In the genomic region with DNA sequence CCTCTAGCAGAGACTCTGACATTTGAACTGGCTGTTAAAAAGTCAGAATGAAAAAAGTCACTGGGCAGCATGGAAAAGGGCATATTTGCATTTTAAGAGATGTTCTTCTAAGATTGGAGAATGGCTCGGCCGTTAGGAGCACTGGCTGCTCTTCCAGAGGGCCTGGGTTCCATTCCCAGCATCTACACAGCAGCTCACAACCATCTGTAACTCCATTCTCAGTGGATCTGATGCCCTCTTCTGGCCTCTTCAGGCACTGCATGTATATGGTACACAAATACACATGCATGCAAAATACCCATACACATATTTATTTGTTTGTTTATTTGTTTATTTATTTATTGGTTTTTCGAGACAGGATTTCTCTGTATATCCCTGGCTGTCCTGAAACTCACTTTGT, we compare ENCODE assay signal across 9 mouse cellular contexts. TPM values are rescaled to one million over a fixed set of nuclear protein-coding genes. Genes with fewer than 3 reads are reported as not detected.
A peak's percentile ranks its signal among the peaks of the same experiment; 100 is the strongest.
DNase-seq lines count a peak whose midpoint lies in the region; ATAC-seq and TF ChIP-seq lines count a peak whose summit lies in the region.
"Had no signal": no experiment of that assay in that cellular context is flagged by ENCODE, and none has a peak within 500 bp of the region (broad histone marks: within the 10 kb centered on the region; RNA-seq: fewer than 3 reads in every experiment).

No protein-coding gene starts in this region.

- no peak overlapping the region for H3K4me3 ChIP-seq in heart, adult 2 months
- H3K4me3 ChIP-seq in heart, embryonic 11.5 days (ENCODE audit: low read depth, low read length): no peak overlapping the region; the same call in 1 of the 2 replicates
- H3K4me3 ChIP-seq in lung, postnatal 0 days (ENCODE audit: low read depth, low read length): no peak overlapping the region
- H3K4me3 ChIP-seq in forebrain, embryonic 16.5 days (replicated peaks; ENCODE audit: low read length): no peak overlapping the region
- H3K4me3 ChIP-seq in hindbrain, embryonic 11.5 days (ENCODE audit: low read depth, low read length): no peak overlapping the region

- peak in 1 of 2 experiments; percentile 49 for DNase-seq in heart, adult 2 months
- DNase-seq in CD8-positive naive resting alpha-beta T cell, adult 2 months (ENCODE audit: low read depth in 2 of 2, low spot score in 2 of 2): peak; percentile 33 to 61
- DNase-seq in c-Kit-negative CD71-positive TER-119-positive erythroid progenitor cells, embryonic 14.5 days (ENCODE audit: low read depth, low spot score): peak; percentile 54
- no peak for DNase-seq in lung, postnatal 0 days (ENCODE audit: low spot score)
- DNase-seq in left cerebral cortex, postnatal 25 days (ENCODE audit: low spot score in 2 of 2): no peak
- no peak for DNase-seq in hindbrain, embryonic 11.5 days (ENCODE audit: low spot score)

- no peaks in the 10 kb centered on the region for H3K9me3 ChIP-seq in heart, embryonic 11.5 days (replicated peaks; ENCODE audit: control insufficient read depth, low read length)
- H3K9me3 ChIP-seq in lung, postnatal 0 days (ENCODE audit: low read length): no peaks in the 10 kb centered on the region
- H3K9me3 ChIP-seq in forebrain, embryonic 16.5 days (ENCODE audit: control insufficient read depth, low read length): peaks cover 3% of the 10 kb centered on the region; the same call in 1 of the 2 replicates
- H3K9me3 ChIP-seq in hindbrain, embryonic 11.5 days (ENCODE audit: control insufficient read depth, low read length): no peaks in the 10 kb centered on the region
- H3K9me3 ChIP-seq: heart, embryonic 13.5 days had no signal

- 86% methylated on average over 3 of the region's 3 CpGs for WGBS in heart, adult 2 months
- WGBS in heart, embryonic 11.5 days (ENCODE audit: insufficient replicate concordance): 77% methylated on average over 3 of the region's 3 CpGs
- 71% methylated on average over 3 of the region's 3 CpGs for WGBS in lung, postnatal 0 days
- 90% methylated on average over 3 of the region's 3 CpGs for WGBS in forebrain, embryonic 16.5 days
- WGBS in hindbrain, embryonic 11.5 days: 84% methylated on average over 3 of the region's 3 CpGs

- H3K9ac ChIP-seq in heart, adult 2 months (ENCODE audit: low read depth, low read length): no peak overlapping the region
- H3K9ac ChIP-seq in heart, embryonic 11.5 days (ENCODE audit: low read depth, low read length): no peak overlapping the region
- H3K9ac ChIP-seq in lung, postnatal 0 days (replicated peaks; ENCODE audit: low read depth): no peak overlapping the region
- H3K9ac ChIP-seq in forebrain, embryonic 16.5 days (replicated peaks; ENCODE audit: low read depth, low read length): no peak overlapping the region
- no peak overlapping the region for H3K9ac ChIP-seq in hindbrain, embryonic 11.5 days (ENCODE audit: low read depth, low read length)
- H3K9ac ChIP-seq: heart, embryonic 13.5 days had no signal

- ATAC-seq in heart, embryonic 11.5 days (replicated peaks; ENCODE audit: insufficient number of reproducible peaks, low FRiP score, low TSS enrichment): no peak
- no peak for ATAC-seq in lung, postnatal 0 days
- no peak for ATAC-seq in forebrain, embryonic 16.5 days
- ATAC-seq in hindbrain, embryonic 11.5 days (ENCODE audit: low FRiP score): no peak

- no peaks in the 10 kb centered on the region for H3K36me3 ChIP-seq in heart, adult 2 months (ENCODE audit: control insufficient read depth, insufficient read depth, low read length)
- H3K36me3 ChIP-seq in heart, embryonic 11.5 days (ENCODE audit: control insufficient read depth, insufficient read depth, low read length): no peaks in the 10 kb centered on the region
- no peaks in the 10 kb centered on the region for H3K36me3 ChIP-seq in lung, postnatal 0 days (ENCODE audit: insufficient read depth, low read length)
- no peaks in the 10 kb centered on the region for H3K36me3 ChIP-seq in forebrain, embryonic 16.5 days (ENCODE audit: control insufficient read depth, insufficient read depth)
- no peaks in the 10 kb centered on the region for H3K36me3 ChIP-seq in hindbrain, embryonic 11.5 days (ENCODE audit: control insufficient read depth, insufficient read depth, low read length)
- H3K36me3 ChIP-seq: heart, embryonic 13.5 days had no signal

- TF ChIP-seq CTCF in heart, adult 2 months (IDR thresholded peaks at IDR 0.05): peak; percentile 80
- TF ChIP-seq CTCF in lung, postnatal 0 days (IDR thresholded peaks at IDR 0.05): peak; percentile 71

- no peak overlapping the region for H3K4me2 ChIP-seq in heart, embryonic 11.5 days
- no peak overlapping the region for H3K4me2 ChIP-seq in lung, postnatal 0 days (replicated peaks; ENCODE audit: low read depth, low read length)
- no peak overlapping the region for H3K4me2 ChIP-seq in forebrain, embryonic 16.5 days (ENCODE audit: low read length)
- no peak overlapping the region for H3K4me2 ChIP-seq in hindbrain, embryonic 11.5 days (replicated peaks; ENCODE audit: low read depth, low read length)

- intact Hi-C loops in heart, adult 2 months (cut with DNase I): loop anchor here (1.0 to 10.0 kb wide), 3 partner anchors 20 to 284 kb away; no protein-coding TSS in a partner anchor
- intact Hi-C loops in left cerebral cortex, postnatal 25 days (cut with DNase I): no loop called here

- no peak overlapping the region for H3K27ac ChIP-seq in heart, adult 2 months
- H3K27ac ChIP-seq in heart, embryonic 11.5 days (ENCODE audit: low read depth, low read length): no peak overlapping the region
- H3K27ac ChIP-seq in lung, postnatal 0 days (ENCODE audit: low read length): no peak overlapping the region
- H3K27ac ChIP-seq in forebrain, embryonic 16.5 days (ENCODE audit: low read length): no peak overlapping the region
- no peak overlapping the region for H3K27ac ChIP-seq in hindbrain, embryonic 11.5 days (ENCODE audit: low read depth, low read length)
- H3K27ac ChIP-seq: heart, embryonic 13.5 days had no signal

- H3K27me3 ChIP-seq in heart, adult 2 months (ENCODE audit: control insufficient read depth, insufficient read depth, low read length): no peaks in the 10 kb centered on the region
- H3K27me3 ChIP-seq in heart, embryonic 11.5 days (ENCODE audit: control insufficient read depth, insufficient read depth, low read length): peaks cover 2% of the 10 kb centered on the region; the same call in 1 of the 2 replicates
- H3K27me3 ChIP-seq in lung, postnatal 0 days (replicated peaks; ENCODE audit: insufficient read depth, low read length): no peaks in the 10 kb centered on the region
- no peaks in the 10 kb centered on the region for H3K27me3 ChIP-seq in forebrain, embryonic 16.5 days (replicated peaks; ENCODE audit: control insufficient read depth, insufficient read depth, low read length)
- H3K27me3 ChIP-seq in hindbrain, embryonic 11.5 days (ENCODE audit: control insufficient read depth, insufficient read depth, low read length): no peaks in the 10 kb centered on the region
- H3K27me3 ChIP-seq: heart, embryonic 13.5 days had no signal

- H3K79me2 ChIP-seq in heart, adult 2 months (replicated peaks; ENCODE audit: control insufficient read depth, insufficient read depth, low read length): no peaks in the 10 kb centered on the region

- TF ChIP-seq EP300 in heart, adult 2 months (IDR thresholded peaks at IDR 0.05; ENCODE audit: insufficient read depth, low read depth, low read length): no peak
- no peak for TF ChIP-seq EP300 in lung, postnatal 0 days (IDR thresholded peaks at IDR 0.05)

- H3K4me1 ChIP-seq in heart, adult 2 months (ENCODE audit: control insufficient read depth, insufficient read depth, low read length): peaks cover 4% of the 10 kb centered on the region; the same call in 1 of the 2 replicates
- peaks cover 9% of the 10 kb centered on the region for H3K4me1 ChIP-seq in heart, embryonic 11.5 days (ENCODE audit: control insufficient read depth, insufficient read depth, low read length)
- peaks cover 7% of the 10 kb centered on the region; the same call in 1 of the 2 replicates for H3K4me1 ChIP-seq in lung, postnatal 0 days (ENCODE audit: insufficient read depth, low read depth, low read length)
- H3K4me1 ChIP-seq in forebrain, embryonic 16.5 days (replicated peaks; ENCODE audit: control insufficient read depth, insufficient read depth, low read length): peaks cover 20% of the 10 kb centered on the region
- H3K4me1 ChIP-seq in hindbrain, embryonic 11.5 days (replicated peaks; ENCODE audit: control insufficient read depth, insufficient read depth, low read length): no peaks in the 10 kb centered on the region

- no peak for TF ChIP-seq POLR2A in heart, adult 2 months (IDR thresholded peaks at IDR 0.05; ENCODE audit: insufficient read depth, low read depth, low read length)

RNA-seq across cellular contexts. Expression of gene Nlrx1, which starts 0.7 kb away (rescaled TPM):
- 10 to 100 TPM; 20.3 to 21.7 TPM for total RNA-seq in heart, adult 2 months (2021)
- 16.1 and 19.0 TPM in 2 replicates for polyA plus RNA-seq in heart, adult 2 months (2012; rRNA removed)
- polyA plus RNA-seq in heart, embryonic 11.5 days (2014; fragmentation: Nextera tagmentation; extraction: Ambion mirVana): 3.6 and 4.9 TPM in 2 replicates
- 9.4 and 10.1 TPM in 2 replicates for polyA plus RNA-seq in lung, postnatal 0 days (2015; fragmentation: Nextera tagmentation; extraction: Ambion mirVana)
- 4.3 and 5.2 TPM in 2 replicates for polyA plus RNA-seq in forebrain, embryonic 16.5 days (2015; fragmentation: Nextera tagmentation; extraction: Ambion mirVana)
- 10 to 100 TPM; 11.6 to 14.0 TPM for total RNA-seq in left cerebral cortex, postnatal 25 days (2021)
- polyA plus RNA-seq in hindbrain, embryonic 11.5 days (2014; fragmentation: Nextera tagmentation; extraction: Ambion mirVana): 1.9 and 2.9 TPM in 2 replicates

RNA-seq across cellular contexts. Expression of gene Pdzd3, which starts 17.8 kb away (rescaled TPM):
- total RNA-seq in heart, adult 2 months (2021): 1 to 10 TPM; 3.4 to 4.2 TPM
- polyA plus RNA-seq in heart, adult 2 months (2012; rRNA removed): 1.7 and 3.3 TPM in 2 replicates
- not detected in 2 replicates for polyA plus RNA-seq in heart, embryonic 11.5 days (2014; fragmentation: Nextera tagmentation; extraction: Ambion mirVana)
- 0.13 TPM in 1 of 2 replicates, not detected in the other for polyA plus RNA-seq in lung, postnatal 0 days (2015; fragmentation: Nextera tagmentation; extraction: Ambion mirVana)
- polyA plus RNA-seq in forebrain, embryonic 16.5 days (2015; fragmentation: Nextera tagmentation; extraction: Ambion mirVana): 0.53 and 0.73 TPM in 2 replicates
- under 1 TPM; 0.53 to 0.73 TPM for total RNA-seq in left cerebral cortex, postnatal 25 days (2021)
- 0.13 TPM in 1 of 2 replicates, not detected in the other for polyA plus RNA-seq in hindbrain, embryonic 11.5 days (2014; fragmentation: Nextera tagmentation; extraction: Ambion mirVana)

RNA-seq across cellular contexts. Expression of gene Abcg4, which starts 19.3 kb away (rescaled TPM):
- under 1 TPM; 0.42 to 0.75 TPM for total RNA-seq in heart, adult 2 months (2021)
- 1.9 and 2.1 TPM in 2 replicates for polyA plus RNA-seq in heart, adult 2 months (2012; rRNA removed)
- polyA plus RNA-seq in heart, embryonic 11.5 days (2014; fragmentation: Nextera tagmentation; extraction: Ambion mirVana): 2.7 and 3.3 TPM in 2 replicates
- 0.47 and 0.63 TPM in 2 replicates for polyA plus RNA-seq in lung, postnatal 0 days (2015; fragmentation: Nextera tagmentation; extraction: Ambion mirVana)
- polyA plus RNA-seq in forebrain, embryonic 16.5 days (2015; fragmentation: Nextera tagmentation; extraction: Ambion mirVana): 16.9 and 21.8 TPM in 2 replicates
- total RNA-seq in left cerebral cortex, postnatal 25 days (2021): 10 to 100 TPM; 60.5 to 61.6 TPM
- 2.9 and 5.7 TPM in 2 replicates for polyA plus RNA-seq in hindbrain, embryonic 11.5 days (2014; fragmentation: Nextera tagmentation; extraction: Ambion mirVana)

RNA-seq across cellular contexts. Expression of gene Ccdc153, which starts 28.6 kb away (rescaled TPM):
- not detected for total RNA-seq in heart, adult 2 months (2021)
- polyA plus RNA-seq in heart, adult 2 months (2012; rRNA removed): 1.6 TPM in 1 of 2 replicates, not detected in the other
- not detected in 2 replicates for polyA plus RNA-seq in heart, embryonic 11.5 days (2014; fragmentation: Nextera tagmentation; extraction: Ambion mirVana)
- 59.6 and 60.0 TPM in 2 replicates for polyA plus RNA-seq in lung, postnatal 0 days (2015; fragmentation: Nextera tagmentation; extraction: Ambion mirVana)
- polyA plus RNA-seq in forebrain, embryonic 16.5 days (2015; fragmentation: Nextera tagmentation; extraction: Ambion mirVana): 0.48 TPM in 1 of 2 replicates, not detected in the other
- 1 to 10 TPM; 1.3 to 2.0 TPM for total RNA-seq in left cerebral cortex, postnatal 25 days (2021)
- polyA plus RNA-seq in hindbrain, embryonic 11.5 days (2014; fragmentation: Nextera tagmentation; extraction: Ambion mirVana): not detected in 2 replicates
- polyA plus RNA-seq: heart, embryonic 13.5 days had no signal

RNA-seq across cellular contexts. Expression of gene Cbl, which starts 35.2 kb away (rescaled TPM):
- total RNA-seq in heart, adult 2 months (2021): 10 to 100 TPM; 17.8 to 18.7 TPM
- polyA plus RNA-seq in heart, adult 2 months (2012; rRNA removed): 5.0 and 11.8 TPM in 2 replicates
- polyA plus RNA-seq in heart, embryonic 11.5 days (2014; fragmentation: Nextera tagmentation; extraction: Ambion mirVana): 12.6 and 14.8 TPM in 2 replicates
- 6.8 and 9.3 TPM in 2 replicates for polyA plus RNA-seq in lung, postnatal 0 days (2015; fragmentation: Nextera tagmentation; extraction: Ambion mirVana)
- polyA plus RNA-seq in forebrain, embryonic 16.5 days (2015; fragmentation: Nextera tagmentation; extraction: Ambion mirVana): 26.3 and 27.1 TPM in 2 replicates
- 10 to 100 TPM; 53.4 to 54.2 TPM for total RNA-seq in left cerebral cortex, postnatal 25 days (2021)
- 22.7 and 24.7 TPM in 2 replicates for polyA plus RNA-seq in hindbrain, embryonic 11.5 days (2014; fragmentation: Nextera tagmentation; extraction: Ambion mirVana)

Comparison
In these comparisons a context has a peak if more than half of its experiments do, and no peak if none do; other contexts are left out.
1. DNase-seq: peak in CD8-positive naive resting alpha-beta T cell, adult 2 months (2 of 2) and c-Kit-negative CD71-positive TER-119-positive erythroid progenitor cells, embryonic 14.5 days (single experiment); none in lung, postnatal 0 days (single experiment), left cerebral cortex, postnatal 25 days (0 of 2) and hindbrain, embryonic 11.5 days (single experiment).